Mouse (Mus musculus) bone marrow, adult 2 months (tissue): ENCODE results near the gene Hoxa2. TPM values are rescaled to one million over a fixed set of nuclear protein-coding genes. Genes with fewer than 3 reads are reported as not detected.

ENCODE experiments used
- H3K27ac ChIP-seq: fragments of 200-500 bp; 2 replicates; pipeline ENCODE4 v1.5.1; 2012; ENCODE audit warnings: low read depth, mild to moderate bottlenecking, control low read depth, inconsistent platforms, low read length; ENCODE audit not compliant: control insufficient read depth, poor library complexity, insufficient read depth
- H3K4me1 ChIP-seq: fragments of 200-500 bp; 2 replicates; pipeline ENCODE4 v1.6.1; 2011; ENCODE audit warnings: low read length; ENCODE audit not compliant: control insufficient read depth, insufficient read depth
- H3K4me3 ChIP-seq: fragments of 200-500 bp; replicated peaks from 2 replicates; pipeline ENCODE3; 2011; ENCODE audit warnings: mild to moderate bottlenecking, low read depth, low read length, control low read depth; ENCODE audit not compliant: control insufficient read depth
- CTCF ChIP-seq: fragments of 200-500 bp; IDR thresholded peaks from 2 replicates; pipeline ENCODE4 v1.5.1; 2011; ENCODE audit warnings: low read length, control low read depth; ENCODE audit not compliant: control insufficient read depth, insufficient read depth
- POLR2A ChIP-seq: fragments of 200-500 bp; IDR thresholded peaks from 2 replicates; pipeline ENCODE4 v1.6.1; 2011; ENCODE audit warnings: low read depth, mild to moderate bottlenecking, control low read depth, low read length, borderline replicate concordance; ENCODE audit not compliant: control insufficient read depth
- WGBS: fragments of 180-500 bp; shearing (Covaris S2); methylation state at CpG from one replicate; pipeline ENCODE4 v1.1.7; 2018; 5-methylcytosine and 5-hydroxymethylcytosine counted together
- polyA plus RNA-seq: library from polyadenylated mRNA; stranded (reverse); fragments of >200 nt; gene quantifications from 2 replicates; pipeline ENCODE4 v1.2.4, GENCODE M21; 2011; ENCODE audit warnings: low replicate concordance; ENCODE audit not compliant: missing spikeins, insufficient read depth, insufficient read length

Hoxa2 gene
- polyA plus RNA-seq, 1 experiment = 1.4 TPM

GRCm38 (mm10) chr6:52203371-52204049, 38.9 kb upstream of the Hoxa2 start:
- no peak overlapping the region for H3K27ac ChIP-seq
- no peak for TF ChIP-seq CTCF
- no peak for TF ChIP-seq POLR2A
- no peaks in the 10 kb centered on the region for H3K4me1 ChIP-seq
- H3K4me3 ChIP-seq = no peak overlapping the region
- 82% methylated on average over 46 of the region's 46 CpGs for WGBS

- TF ChIP-seq POLR2A = no peak
- TF ChIP-seq CTCF = no peak
- WGBS = 91% methylated on average over 10 of the region's 10 CpGs
- Histone ChIP-seq H3K4me1 (no peaks in the 10 kb centered on the region), H3K4me3 (no peak overlapping the region), H3K27ac (no peak overlapping the region)
Observed at GRCm38 (mm10) chr6:52203121-52203370, 38.4 kb upstream of the Hoxa2 start.

- no peak overlapping the region for H3K4me3 ChIP-seq
- no peaks in the 10 kb centered on the region for H3K4me1 ChIP-seq
- WGBS = 89% methylated on average over 22 of the region's 22 CpGs
- TF ChIP-seq POLR2A = no peak
- TF ChIP-seq CTCF = no peak
- H3K27ac ChIP-seq = no peak overlapping the region
Observed at GRCm38 (mm10) chr6:52202362-52203120, 37.9 kb upstream of the Hoxa2 start.

- Histone ChIP-seq H3K4me1 (no peaks in the 10 kb centered on the region), H3K4me3 (no peak overlapping the region), H3K27ac (no peak overlapping the region)
- no peak for TF ChIP-seq POLR2A
- TF ChIP-seq CTCF = no peak
- whole genome bisulfite sequencing = 94% methylated on average over 1 of the region's 1 CpGs
Observed at GRCm38 (mm10) chr6:52201269-52201668, 36.6 kb upstream of the Hoxa2 start.

- Histone ChIP-seq H3K4me1 (no peaks in the 10 kb centered on the region), H3K4me3 (no peak overlapping the region), H3K27ac (no peak overlapping the region)
- no peak for TF ChIP-seq POLR2A
- no peak for TF ChIP-seq CTCF
- 88% methylated on average over 10 of the region's 10 CpGs for WGBS
Observed at GRCm38 (mm10) chr6:52200751-52201250, 36.2 kb upstream of the Hoxa2 start.

GRCm38 (mm10) chr6:52200073-52200750, 35.6 kb upstream of the Hoxa2 start:
- Histone ChIP-seq H3K27ac (no peak overlapping the region), H3K4me3 (no peak overlapping the region), H3K4me1 (no peaks in the 10 kb centered on the region)
- WGBS = 91% methylated on average over 30 of the region's 30 CpGs
- TF ChIP-seq CTCF (no peak), POLR2A (no peak)

- Histone ChIP-seq H3K27ac (no peak overlapping the region), H3K4me1 (no peaks in the 10 kb centered on the region), H3K4me3 (no peak overlapping the region)
- 86% methylated on average over 10 of the region's 10 CpGs for WGBS
- TF ChIP-seq POLR2A = no peak
- TF ChIP-seq CTCF = no peak
Observed at GRCm38 (mm10) chr6:52197271-52197670, 32.6 kb upstream of the Hoxa2 start.

GRCm38 (mm10) chr6:52196811-52197210, 32.2 kb upstream of the Hoxa2 start:
- TF ChIP-seq POLR2A (no peak), CTCF (no peak)
- Histone ChIP-seq H3K4me3 (no peak overlapping the region), H3K27ac (no peak overlapping the region), H3K4me1 (no peaks in the 10 kb centered on the region)
- 88% methylated on average over 9 of the region's 9 CpGs for WGBS
